Mouse (Mus musculus): ENCODE measurements around the gene Gen1.

GRCm38 (mm10) chr12:11212881-11213280, 52.7 kb downstream of the Gen1 start:
- TF ChIP-seq CTCF (IDR thresholded peaks at IDR 0.05; ENCODE audit: low read depth, low read length) (no peak), POLR2A (IDR thresholded peaks at IDR 0.05; ENCODE audit: borderline replicate concordance, low read depth, low read length) (no peak)

Data from bone marrow macrophage, adult 2 months (primary cell).